Mouse (Mus musculus): ENCODE measurements around the gene B4galnt3.

DNA sequence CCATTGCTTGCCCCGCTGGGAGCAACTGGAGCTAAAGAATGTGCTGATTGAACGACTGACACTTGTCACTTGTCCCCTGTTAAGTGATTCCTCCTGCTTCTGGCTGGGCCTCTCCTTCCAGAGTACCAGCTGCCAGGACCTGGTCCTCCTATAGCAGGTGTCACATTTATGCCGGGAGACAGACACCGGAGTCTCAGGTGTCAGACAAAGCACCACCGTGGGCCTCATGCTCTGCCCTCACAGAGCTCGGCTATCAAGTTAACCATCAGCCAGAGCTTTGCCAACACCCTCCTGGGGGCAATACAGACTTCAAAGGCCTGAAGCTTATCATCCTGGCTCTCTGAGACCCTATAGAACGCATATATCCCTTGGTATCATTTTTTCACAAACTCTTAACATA, 58.5 kb downstream of the B4galnt3 start:
- TF ChIP-seq CEBPB (IDR thresholded peaks at IDR 0.05; ENCODE audit: insufficient read depth, poor library complexity, severe bottlenecking) (no peak), POLR2A (IDR thresholded peaks at IDR 0.05; ENCODE audit: insufficient read length, low read depth) (no peak), SRF (IDR thresholded peaks at IDR 0.05; ENCODE audit: control insufficient read depth, insufficient read length, low read depth) (no peak), POLR2AphosphoS2 (IDR thresholded peaks at IDR 0.05; ENCODE audit: insufficient read length, low read depth) (no peak), USF1 (IDR thresholded peaks at IDR 0.05; ENCODE audit: low read depth) (no peak), MAX (IDR thresholded peaks at IDR 0.05; ENCODE audit: low read depth) (no peak), E2F4 (IDR thresholded peaks at IDR 0.05; ENCODE audit: insufficient read depth) (no peak), TCF12 (IDR thresholded peaks at IDR 0.05; ENCODE audit: insufficient read depth, poor library complexity, severe bottlenecking) (no peak), TCF3 (IDR thresholded peaks at IDR 0.05; ENCODE audit: insufficient read length, low read depth) (no peak), REST (IDR thresholded peaks at IDR 0.05; ENCODE audit: insufficient read depth, insufficient read length) (no peak), MYOD1 (IDR thresholded peaks at IDR 0.05; ENCODE audit: control insufficient read depth in 1 of 3, insufficient read length in 2 of 3, low read depth in 2 of 3) (no peak), MYOG (IDR thresholded peaks at IDR 0.05; ENCODE audit: control insufficient read depth in 1 of 3, insufficient read depth in 1 of 3, insufficient read length in 2 of 3, low read depth in 2 of 3) (no peak)
